8 mouse cellular contexts compared by ENCODE assay signal in genomic region chr4:150914290-150914733, GRCm38 (mm10). TPM values are rescaled to one million over a fixed set of nuclear protein-coding genes. Genes with fewer than 3 reads are reported as not detected.
A peak's percentile ranks its signal among the peaks of the same experiment; 100 is the strongest.
DNase-seq lines count a peak whose midpoint lies in the region; ATAC-seq lines count a peak whose summit lies in the region.

Gene Park7, minus strand, starts transcription at chr4:150914437.
Gene Tnfrsf9, plus strand, starts transcription at chr4:150914562.

- peak; percentile 97 for DNase-seq in MN1 (ENCODE audit: low spot score)
- peak; percentile 95 for DNase-seq in cerebellum, adult 9-10 months
- peak; percentile 93 to 98 for DNase-seq in frontal cortex, adult 2 months (ENCODE audit: extremely low spot score in 1 of 2, low spot score in 1 of 2)
- DNase-seq in layer of hippocampus, postnatal 14 days (ENCODE audit: low spot score in 2 of 2), result peak; percentile 95 to 96
- peak; percentile 97 for DNase-seq in lung, postnatal 14 days
- peak; percentile 91 for DNase-seq in retina, adult 2 months (ENCODE audit: low read depth, low spot score)
- DNase-seq in thymus, postnatal 36 days, result peak; percentile 94 to 97

- H3K4me3 ChIP-seq in hindbrain, embryonic 12.5 days, result peak within 1 kb of the TSS; percentile 65

- peak; percentile 85 for ATAC-seq in hindbrain, embryonic 12.5 days (ENCODE audit: low FRiP score)

- H3K36me3 ChIP-seq in hindbrain, embryonic 12.5 days, result no peaks in the 10 kb centered on the region

- H3K9ac ChIP-seq in hindbrain, embryonic 12.5 days, result peak within 1 kb of the TSS; percentile 82

- H3K4me2 ChIP-seq in hindbrain, embryonic 12.5 days (replicated peaks), result peak within 1 kb of the TSS; percentile 72

- H3K4me1 ChIP-seq in hindbrain, embryonic 12.5 days, result peaks cover 20% of the 10 kb centered on the region

- WGBS in hindbrain, embryonic 12.5 days, result under 1% methylated on average over 48 of the region's 48 CpGs

- H3K27me3 ChIP-seq in hindbrain, embryonic 12.5 days, result no peaks in the 10 kb centered on the region

- H3K27ac ChIP-seq in hindbrain, embryonic 12.5 days, result peak within 1 kb of the TSS; percentile 84

- no peaks in the 10 kb centered on the region for H3K9me3 ChIP-seq in hindbrain, embryonic 12.5 days (replicated peaks)

RNA-seq across cellular contexts. Expression of gene Park7, which starts in this region (rescaled TPM):
- polyA plus RNA-seq in frontal cortex, adult 2 months (2012; rRNA removed), result 306 and 313 TPM in 2 replicates
- polyA plus RNA-seq in hindbrain, embryonic 12.5 days (2016; fragmentation: Nextera tagmentation; extraction: Ambion mirVana), result 336 and 340 TPM in 2 replicates
- total RNA-seq in layer of hippocampus, postnatal 14 days (2021), result 100 to 1,000 TPM; 240 to 248 TPM

RNA-seq across cellular contexts. Expression of gene Tnfrsf9, which starts in this region (rescaled TPM):
- 1.3 and 2.6 TPM in 2 replicates for polyA plus RNA-seq in frontal cortex, adult 2 months (2012; rRNA removed)
- polyA plus RNA-seq in hindbrain, embryonic 12.5 days (2016; fragmentation: Nextera tagmentation; extraction: Ambion mirVana), result 0.30 and 0.31 TPM in 2 replicates
- under 1 TPM; 0.37 to 0.52 TPM for total RNA-seq in layer of hippocampus, postnatal 14 days (2021)

Comparison
In these comparisons a context has a peak if more than half of its experiments do, and no peak if none do; other contexts are left out.
1. Peak in every context shown above with its lines: DNase-seq, ATAC-seq, H3K4me3 ChIP-seq and H3K27ac ChIP-seq.